Mouse (Mus musculus) midbrain, embryonic 16.5 days (tissue): Measurements from ENCODE around the gene Rasd1. TPM values are rescaled to one million over a fixed set of nuclear protein-coding genes. Genes with fewer than 3 reads are reported as not detected.
A peak's percentile ranks its signal among the peaks of the same experiment; 100 is the strongest.

Experiments
- ATAC-seq: fragments of 200-750 bp; cut with Nextera tagmentation; 2 replicates; pipeline ENCODE4 v1.8.0; 2017; ENCODE audit warnings: moderate TSS enrichment
- H3K27ac ChIP-seq: fragments of 300-500 bp; sonication (generic); 2 replicates; pipeline ENCODE4 v1.5.1; 2014; ENCODE audit warnings: mild to moderate bottlenecking, low read length, mixed read lengths
- H3K27me3 ChIP-seq: fragments of 300-500 bp; sonication (generic); 2 replicates; pipeline ENCODE4 v1.6.1; 2014; ENCODE audit warnings: low read depth, low read length, mixed read lengths; ENCODE audit not compliant: control insufficient read depth, insufficient read depth
- H3K36me3 ChIP-seq: fragments of 300-500 bp; sonication (generic); 2 replicates; pipeline ENCODE4 v1.6.1; 2014; ENCODE audit warnings: mild to moderate bottlenecking, low read length, moderate library complexity, mixed read lengths; ENCODE audit not compliant: control insufficient read depth, insufficient read depth
- H3K4me1 ChIP-seq: fragments of 300-500 bp; sonication (generic); 2 replicates; pipeline ENCODE4 v1.6.1; 2014; ENCODE audit warnings: mild to moderate bottlenecking, low read length, mixed read lengths; ENCODE audit not compliant: control insufficient read depth, insufficient read depth
- H3K4me2 ChIP-seq: fragments of 300-500 bp; sonication (generic); 2 replicates; pipeline ENCODE4 v1.6.1; 2014; ENCODE audit warnings: mild to moderate bottlenecking, low read length, mixed read lengths
- H3K4me3 ChIP-seq: fragments of 300-500 bp; sonication (generic); 2 replicates; pipeline ENCODE4 v1.5.1; 2014; ENCODE audit warnings: low read depth, mild to moderate bottlenecking, low read length, moderate library complexity, mixed read lengths
- H3K9ac ChIP-seq: fragments of 300-500 bp; sonication (generic); 2 replicates; pipeline ENCODE4 v1.6.1; 2014; ENCODE audit warnings: low read depth, low read length, mixed read lengths
- H3K9me3 ChIP-seq: fragments of 300-500 bp; sonication (generic); replicated peaks from 2 replicates; pipeline ENCODE4 v1.6.1; 2014; ENCODE audit warnings: mild to moderate bottlenecking, low read length, mixed read lengths; ENCODE audit not compliant: control insufficient read depth, poor library complexity, severe bottlenecking
- WGBS: fragments of 180-500 bp; shearing (Covaris S2); extraction: QIAGEN DNeasy Blood & Tissue Kit; methylation state at CpG from one replicate; pipeline ENCODE4 v1.1.7; 2014; 5-methylcytosine and 5-hydroxymethylcytosine counted together
- polyA plus RNA-seq: library from polyadenylated mRNA; unstranded; fragments of >200 nt; fragmentation: Nextera tagmentation; extraction: Ambion mirVana; gene quantifications from 2 replicates; pipeline ENCODE4 v1.2.1, GENCODE M21; 2015

Gene Rasd1
- polyA plus RNA-seq, 1 experiment from 2014 or later = 2.5 TPM

- Histone ChIP-seq H3K36me3 (no peaks in the 10 kb centered on the region), H3K9ac (no peak overlapping the region), H3K4me2 (no peak overlapping the region), H3K4me1 (no peaks in the 10 kb centered on the region), H3K27me3 (no peaks in the 10 kb centered on the region), H3K4me3 (no peak overlapping the region), H3K9me3 (no peaks in the 10 kb centered on the region), H3K27ac (no peak overlapping the region)
- 86% methylated on average over 1 of the region's 1 CpGs for WGBS
- no peak for ATAC-seq
Observed at GRCm38 (mm10) chr11:59989406-59989805, 24.7 kb upstream of the Rasd1 start.

GRCm38 (mm10) chr11:59977831-59978230 is 13.1 kb upstream of the Rasd1 start:
- Histone ChIP-seq H3K4me1 (no peaks in the 10 kb centered on the region), H3K9me3 (no peaks in the 10 kb centered on the region), H3K27me3 (no peaks in the 10 kb centered on the region), H3K4me2 (no peak overlapping the region), H3K36me3 (no peaks in the 10 kb centered on the region), H3K4me3 (no peak overlapping the region), H3K27ac (no peak overlapping the region), H3K9ac (no peak overlapping the region)
- WGBS = 77% methylated on average over 5 of the region's 5 CpGs
- ATAC-seq = no peak

- ATAC-seq = no peak
- WGBS = 23% methylated on average over 10 of the region's 10 CpGs
- no peaks in the 10 kb centered on the region for H3K4me1 ChIP-seq
- no peak overlapping the region for H3K4me3 ChIP-seq
- H3K36me3 ChIP-seq = no peaks in the 10 kb centered on the region
- H3K27me3 ChIP-seq = no peaks in the 10 kb centered on the region
- H3K9me3 ChIP-seq = no peaks in the 10 kb centered on the region
- no peak overlapping the region for H3K9ac ChIP-seq
- no peak overlapping the region for H3K27ac ChIP-seq
- no peak overlapping the region for H3K4me2 ChIP-seq
Observed at GRCm38 (mm10) chr11:59975241-59975640, 10.5 kb upstream of the Rasd1 start.

GRCm38 (mm10) chr11:59973389-59973788 is 8.6 kb upstream of the Rasd1 start:
- Histone ChIP-seq H3K36me3 (no peaks in the 10 kb centered on the region), H3K4me3 (no peak overlapping the region), H3K27me3 (no peaks in the 10 kb centered on the region), H3K4me2 (no peak overlapping the region), H3K27ac (no peak overlapping the region), H3K9ac (no peak overlapping the region), H3K9me3 (no peaks in the 10 kb centered on the region), H3K4me1 (no peaks in the 10 kb centered on the region)
- 76% methylated on average over 5 of the region's 5 CpGs for WGBS
- ATAC-seq = no peak

- Histone ChIP-seq H3K27me3 (no peaks in the 10 kb centered on the region), H3K27ac (no peak overlapping the region), H3K4me1 (no peaks in the 10 kb centered on the region), H3K4me3 (no peak overlapping the region), H3K9ac (no peak overlapping the region), H3K4me2 (no peak overlapping the region), H3K36me3 (no peaks in the 10 kb centered on the region), H3K9me3 (no peaks in the 10 kb centered on the region)
- no peak for ATAC-seq
- 44% methylated on average over 2 of the region's 2 CpGs for WGBS
Observed at GRCm38 (mm10) chr11:59971691-59972090, 6.9 kb upstream of the Rasd1 start.

- 82% methylated on average over 5 of the region's 5 CpGs for WGBS
- Histone ChIP-seq H3K36me3 (no peaks in the 10 kb centered on the region), H3K27me3 (no peaks in the 10 kb centered on the region), H3K4me1 (no peaks in the 10 kb centered on the region), H3K4me2 (no peak overlapping the region), H3K4me3 (no peak overlapping the region), H3K9me3 (no peaks in the 10 kb centered on the region), H3K9ac (no peak overlapping the region), H3K27ac (no peak overlapping the region)
- no peak for ATAC-seq
Observed at GRCm38 (mm10) chr11:59970780-59971179, 6.0 kb upstream of the Rasd1 start.

- 88% methylated on average over 1 of the region's 1 CpGs for WGBS
Observed at GRCm38 (mm10) chr11:59967765-59968164, 3.0 kb upstream of the Rasd1 start.

GRCm38 (mm10) chr11:59966102-59966483 is 1.3 kb upstream of the Rasd1 start:
- Histone ChIP-seq H3K27me3 (peaks cover 19% of the 10 kb centered on the region), H3K27ac (no peak overlapping the region), H3K36me3 (no peaks in the 10 kb centered on the region), H3K9me3 (no peaks in the 10 kb centered on the region), H3K4me3 (no peak overlapping the region), H3K4me1 (peaks cover 23% of the 10 kb centered on the region), H3K4me2 (no peak overlapping the region), H3K9ac (no peak overlapping the region)
- 68% methylated on average over 4 of the region's 4 CpGs for WGBS
- ATAC-seq = no peak

More at GRCm38 (mm10) chr11:59967765-59968164, 3.0 kb upstream of the Rasd1 start:
- Histone ChIP-seq H3K36me3 (no peaks in the 10 kb centered on the region), H3K4me3 (no peak overlapping the region), H3K27me3 (peaks cover 16% of the 10 kb centered on the region), H3K9ac (no peak overlapping the region), H3K9me3 (no peaks in the 10 kb centered on the region), H3K27ac (no peak overlapping the region), H3K4me1 (peaks cover 23% of the 10 kb centered on the region), H3K4me2 (no peak overlapping the region)
- no peak for ATAC-seq

GRCm38 (mm10) chr11:59965227-59966101 is 720 bp upstream of the Rasd1 start:
- ATAC-seq = peak; percentile 59; the same call in 1 of the 2 replicates
- Histone ChIP-seq H3K9ac (peak overlapping the region; percentile 60), H3K4me3 (peak overlapping the region; percentile 44), H3K4me2 (peak overlapping the region; percentile 94), H3K4me1 (peaks cover 23% of the 10 kb centered on the region), H3K36me3 (no peaks in the 10 kb centered on the region), H3K27ac (no peak overlapping the region), H3K27me3 (peaks cover 19% of the 10 kb centered on the region), H3K9me3 (no peaks in the 10 kb centered on the region)
- 35% methylated on average over 25 of the region's 25 CpGs for WGBS
